Mouse (Mus musculus) liver, embryonic 14.5 days (tissue): ENCODE measurements around the gene Stoml2. TPM values are rescaled to one million over a fixed set of nuclear protein-coding genes. Genes with fewer than 3 reads are reported as not detected.

ENCODE experiments used
- ATAC-seq: fragments of 200-750 bp; cut with Nextera tagmentation; 2 replicates; pipeline ENCODE4 v1.8.0; 2017; ENCODE audit warnings: moderate number of reproducible peaks, mild to moderate bottlenecking, moderate library complexity; ENCODE audit not compliant: insufficient read depth
- DNase-seq, 3 experiments: peaks; one replicate each; pipeline ENCODE4 v3.0.0-alpha.2; 2012 to 2013; ENCODE audit warnings: low read depth in 3 of 3, low spot score in 3 of 3
- H3K27ac ChIP-seq: fragments of 300-500 bp; sonication (generic); 2 replicates; pipeline ENCODE4 v1.5.1; 2014; ENCODE audit warnings: moderate library complexity, mild to moderate bottlenecking, control low read depth, inconsistent platforms
- H3K27me3 ChIP-seq: fragments of 300-500 bp; sonication (generic); 2 replicates; pipeline ENCODE4 v1.6.1; 2014; ENCODE audit warnings: mild to moderate bottlenecking, low read length, moderate library complexity; ENCODE audit not compliant: control insufficient read depth, insufficient read depth
- H3K36me3 ChIP-seq: fragments of 300-500 bp; sonication (generic); replicated peaks from 2 replicates; pipeline ENCODE4 v1.6.1; 2014; ENCODE audit warnings: low read depth; ENCODE audit not compliant: control insufficient read depth, insufficient read depth
- H3K4me1 ChIP-seq, 2 experiments: fragments of 200-500 bp in 1 of 2; fragments of 300-500 bp in 1 of 2; sonication (generic) in 1 of 2; replicated peaks; 2 replicates each; pipeline ENCODE4 v1.6.1; 2012 to 2014; ENCODE audit warnings: antibody characterized with exemption in 1 of 2, inconsistent platforms in 1 of 2, low read length in 1 of 2; ENCODE audit not compliant: control insufficient read depth in 2 of 2, insufficient read depth in 2 of 2
- H3K4me2 ChIP-seq: fragments of 300-500 bp; sonication (generic); 2 replicates; pipeline ENCODE4 v1.6.1; 2014; ENCODE audit warnings: low read depth, mild to moderate bottlenecking, control low read depth, moderate library complexity
- H3K4me3 ChIP-seq, 2 experiments: fragments of 200-500 bp in 1 of 2; fragments of 300-500 bp in 1 of 2; sonication (generic) in 1 of 2; 2 replicates each; pipeline ENCODE4 v1.5.1; 2012 to 2014; ENCODE audit warnings: low read depth in 2 of 2, low read length in 2 of 2, mild to moderate bottlenecking in 2 of 2, control low read depth in 1 of 2, inconsistent platforms in 1 of 2, moderate library complexity in 1 of 2; ENCODE audit not compliant: insufficient read depth in 1 of 2
- H3K9ac ChIP-seq: fragments of 300-500 bp; sonication (generic); replicated peaks from 2 replicates; pipeline ENCODE4 v1.6.1; 2014; ENCODE audit warnings: mild to moderate bottlenecking, control low read depth, moderate library complexity
- H3K9me3 ChIP-seq: fragments of 300-500 bp; sonication (generic); 2 replicates; pipeline ENCODE4 v1.6.1; 2016; ENCODE audit warnings: low read length, mixed read lengths; ENCODE audit not compliant: control insufficient read depth
- CTCF ChIP-seq: IDR thresholded peaks from 2 replicates; pipeline ENCODE4 v1.5.1; 2016; ENCODE audit warnings: antibody characterized with exemption, low read depth, control low read depth
- EP300 ChIP-seq: IDR thresholded peaks from 2 replicates; pipeline ENCODE4 v1.6.1; 2016; ENCODE audit warnings: antibody characterized with exemption, low read depth
- WGBS: fragments of 180-500 bp; shearing (Covaris S2); extraction: QIAGEN DNeasy Blood & Tissue Kit; methylation state at CpG from one replicate; pipeline ENCODE4 v1.1.7; 2014; ENCODE audit not compliant: insufficient replicate concordance; 5-methylcytosine and 5-hydroxymethylcytosine counted together
- polyA plus RNA-seq, 2 experiments: library from polyadenylated mRNA; depleted of rRNA in 1 of 2; stranded (reverse) in 1 of 2; unstranded in 1 of 2; fragments of >200 nt; fragmentation: Nextera tagmentation in 1 of 2; extraction: Ambion mirVana in 1 of 2; gene quantifications; 2 replicates each; pipeline versions ENCODE4 v1.2.1 to v1.2.3; 2012 to 2014

The Stoml2 gene
- polyA plus RNA-seq, 2 experiments, result 83.2 to 200 TPM

DNA sequence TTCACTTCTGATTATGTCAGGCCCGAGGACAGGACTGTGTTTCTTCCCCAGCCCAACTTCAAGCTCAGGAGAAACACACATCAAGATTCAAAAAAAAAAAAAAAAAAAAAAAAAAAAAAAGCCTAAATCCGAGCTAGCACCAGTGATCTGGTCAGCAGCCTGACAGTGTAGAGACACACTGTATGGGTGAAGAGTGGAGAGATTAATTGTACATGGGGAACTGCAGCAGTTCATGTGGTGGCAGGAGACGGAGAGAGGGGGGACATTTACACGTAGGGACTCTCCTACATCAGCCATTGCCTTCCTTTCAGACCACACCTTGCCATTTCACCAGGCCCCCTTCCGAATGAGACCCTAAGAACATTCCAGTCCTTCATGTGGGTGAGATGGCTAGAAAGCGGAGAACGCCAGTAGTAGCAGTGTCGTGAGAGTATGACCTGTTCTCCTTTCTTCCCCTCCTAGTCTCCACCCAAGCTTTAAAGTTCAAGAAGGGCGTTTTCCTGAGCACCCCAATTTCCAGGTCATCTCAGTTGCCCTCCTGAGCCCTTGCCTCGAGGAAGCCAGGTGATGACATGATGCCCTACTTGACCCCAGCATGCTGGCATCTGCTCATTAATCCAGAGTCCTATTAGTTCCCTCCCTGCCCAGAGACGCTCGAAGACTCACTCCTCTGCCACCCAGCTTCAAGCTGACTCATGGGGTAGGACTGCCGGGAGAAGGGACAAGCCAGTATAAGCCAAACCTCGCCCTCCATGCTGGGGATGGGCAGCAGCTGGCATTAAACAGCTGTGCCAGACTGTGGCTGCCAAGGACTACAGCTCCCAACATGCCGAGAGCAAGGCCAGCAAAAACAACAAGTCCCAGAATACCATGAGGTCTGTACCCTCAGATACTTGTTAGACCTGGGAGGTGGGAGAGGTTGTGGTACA lies 7.3 kb upstream of the Stoml2 start:
- Histone ChIP-seq H3K4me2 (peak overlapping the region; percentile 86), H3K4me3 (peak overlapping the region; percentile 76 to 84), H3K27me3 (no peaks in the 10 kb centered on the region), H3K27ac (peak overlapping the region; percentile 98), H3K4me1 (peaks cover 33 to 38% of the 10 kb centered on the region in 2 experiments), H3K9ac (peak overlapping the region; percentile 93), H3K36me3 (peaks cover 20% of the 10 kb centered on the region), H3K9me3 (no peaks in the 10 kb centered on the region)
- WGBS, result 40% methylated on average over 15 of the region's 15 CpGs
- ATAC-seq, result peak; percentile 29; the same call in 1 of the 2 replicates
- no peak for TF ChIP-seq CTCF
- TF ChIP-seq EP300, result no peak
- DNase-seq, result peak in 1 of 3 experiments; percentile 47

- peaks cover 22% of the 10 kb centered on the region for H3K36me3 ChIP-seq
- peak; percentile 85 to 86 (median 86) for DNase-seq
- peak overlapping the region; percentile 93 for H3K9ac ChIP-seq
- H3K4me3 ChIP-seq, result peak overlapping the region; percentile 76 to 84
- no peak; the same call in 1 of the 2 replicates for TF ChIP-seq CTCF
- peak; percentile 95 for TF ChIP-seq EP300
- peaks cover 30 to 35% of the 10 kb centered on the region in 2 experiments for H3K4me1 ChIP-seq
- ATAC-seq, result peak; percentile 63
- no peaks in the 10 kb centered on the region for H3K9me3 ChIP-seq
- under 1% methylated on average over 4 of the region's 4 CpGs for WGBS
- H3K27ac ChIP-seq, result peak overlapping the region; percentile 98
- H3K27me3 ChIP-seq, result no peaks in the 10 kb centered on the region
- peak overlapping the region; percentile 86 for H3K4me2 ChIP-seq
Observed at GRCm38 (mm10) chr4:43037860-43038566, 6.5 kb upstream of the Stoml2 start.

DNA sequence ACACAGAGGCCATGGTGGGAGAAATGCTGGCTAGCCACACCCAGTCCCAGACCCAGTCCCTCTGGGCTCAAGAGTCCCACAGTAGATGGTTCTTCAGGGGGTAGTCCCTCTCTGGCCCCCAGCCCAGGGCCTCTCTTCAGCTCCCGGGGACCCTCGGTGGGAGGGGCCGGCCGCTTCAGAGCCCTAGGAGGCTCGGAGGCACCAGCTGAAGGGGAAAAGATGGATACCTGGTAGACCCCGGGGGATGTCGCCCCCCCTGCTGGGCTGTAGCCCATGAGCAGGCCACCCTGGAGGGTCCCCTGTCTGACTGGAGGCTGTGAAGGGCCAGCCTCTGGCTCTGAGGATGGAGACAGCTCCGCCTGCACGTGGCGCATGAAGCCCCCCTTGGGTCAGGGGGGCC lies 4.8 kb upstream of the Stoml2 start:
- no peak for TF ChIP-seq CTCF
- no peak for TF ChIP-seq EP300
- no peak overlapping the region for H3K27ac ChIP-seq
- H3K36me3 ChIP-seq, result peaks cover 22% of the 10 kb centered on the region
- H3K4me3 ChIP-seq, result peak overlapping the region in 1 of 2 experiments; percentile 76; a peak in 2 of 4 replicates
- no peaks in the 10 kb centered on the region for H3K27me3 ChIP-seq
- DNase-seq (no peak), ATAC-seq (no peak)
- H3K4me2 ChIP-seq, result peak overlapping the region; percentile 86
- H3K4me1 ChIP-seq, result peaks cover 35 to 38% of the 10 kb centered on the region in 2 experiments
- H3K9ac ChIP-seq, result peak overlapping the region; percentile 93; the same call in 1 of the 2 replicates
- no peaks in the 10 kb centered on the region for H3K9me3 ChIP-seq
- WGBS, result 82% methylated on average over 10 of the region's 10 CpGs

- H3K4me1 ChIP-seq, result peaks cover 34 to 38% of the 10 kb centered on the region in 2 experiments
- H3K27me3 ChIP-seq, result no peaks in the 10 kb centered on the region
- WGBS, result 75% methylated on average over 6 of the region's 6 CpGs
- H3K9ac ChIP-seq, result no peak overlapping the region
- no peak overlapping the region for H3K27ac ChIP-seq
- H3K4me2 ChIP-seq, result peak overlapping the region; percentile 15; the same call in 1 of the 2 replicates
- TF ChIP-seq EP300 (no peak), CTCF (peak; percentile 13; the same call in 1 of the 2 replicates)
- H3K9me3 ChIP-seq, result no peaks in the 10 kb centered on the region
- no peak overlapping the region for H3K4me3 ChIP-seq
- peaks cover 22% of the 10 kb centered on the region for H3K36me3 ChIP-seq
- no peak for ATAC-seq
- DNase-seq, result no peak
Observed at GRCm38 (mm10) chr4:43035851-43036250, 4.3 kb upstream of the Stoml2 start.

DNA sequence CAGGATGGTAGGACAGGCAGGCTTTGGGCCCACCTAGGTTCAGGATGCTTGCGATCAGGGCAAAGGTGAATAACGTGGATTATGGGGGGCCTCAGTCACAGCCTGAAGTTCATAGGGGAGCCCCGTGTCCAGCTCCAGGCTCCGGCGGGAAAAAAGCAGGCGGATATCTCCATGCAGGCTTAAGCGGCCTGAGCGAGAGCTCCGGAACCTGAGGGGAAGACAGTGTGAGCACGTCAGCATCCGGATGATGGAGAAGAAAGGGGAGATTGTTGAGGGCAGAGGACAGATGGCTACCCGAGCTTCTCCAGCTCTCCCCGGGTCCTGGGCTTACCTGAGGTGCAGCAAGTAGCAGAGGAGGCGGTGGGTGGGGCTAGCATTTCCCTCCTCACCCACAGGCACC lies 2.0 kb upstream of the Stoml2 start:
- no peak for DNase-seq
- peaks cover 34% of the 10 kb centered on the region for H3K36me3 ChIP-seq
- WGBS, result 82% methylated on average over 14 of the region's 14 CpGs

More for the DNA sequence above, 2.0 kb upstream of the Stoml2 start:
- Histone ChIP-seq H3K27me3 (no peaks in the 10 kb centered on the region), H3K4me2 (no peak overlapping the region), H3K4me3 (no peak overlapping the region), H3K9ac (no peak overlapping the region), H3K27ac (no peak overlapping the region), H3K4me1 (peaks cover 22 to 31% of the 10 kb centered on the region in 2 experiments), H3K9me3 (no peaks in the 10 kb centered on the region)
- no peak for ATAC-seq
- TF ChIP-seq EP300 (no peak), CTCF (no peak)
